Mouse (Mus musculus) left cerebral cortex, postnatal 14 days (tissue): ENCODE measurements around the gene Arhgef26. TPM values are rescaled to one million over a fixed set of nuclear protein-coding genes. Genes with fewer than 3 reads are reported as not detected.

Experiments used
- DNase-seq, 2 experiments: peaks; one replicate each; pipeline ENCODE4 v3.0.0; 2021 to 2022; ENCODE audit warnings: low spot score in 2 of 2, mixed read lengths in 1 of 2
- intact Hi-C: fragments of 180-260 bp; cut with DNase I; formaldehyde crosslinking; loops from one replicate; pipeline ENCODE4 v1.15.1; 2025
- total RNA-seq, 2 experiments: library from RNA; stranded (reverse); gene quantifications; 2 replicates each; pipeline ENCODE4 v1.2.3; 2021

Arhgef26 gene
- total RNA-seq, 2 experiments from 2014 or later, result 23.3 to 24.1 TPM

DNA sequence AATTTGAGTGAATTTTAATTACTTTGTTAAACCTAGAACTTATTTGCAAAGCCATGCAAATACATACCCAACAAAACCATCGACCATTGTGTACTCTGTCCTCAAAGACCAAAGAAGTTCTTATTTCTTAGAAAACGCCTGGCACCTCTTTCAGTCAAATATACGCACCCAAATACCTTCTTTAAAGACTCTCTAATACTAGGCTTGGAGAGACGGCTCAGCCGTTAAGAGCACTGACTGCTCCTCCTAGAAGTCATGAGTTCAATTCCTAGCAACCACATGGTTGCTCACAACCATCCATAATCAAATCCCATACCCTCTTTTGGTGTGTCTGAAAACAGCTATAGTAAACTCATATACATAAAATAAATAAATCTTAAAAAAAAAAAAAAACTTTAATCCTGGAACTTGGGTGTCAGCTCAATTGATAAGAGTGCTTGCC, 169.1 kb downstream of the Arhgef26 start:
- DNase-seq, result no peak
- intact Hi-C loops, result no loop called here

Other genes starting within 250 kb of the Arhgef26 start
- 10 to 100 TPM; 54.1 to 55.9 TPM for gene Dhx36, start 168.7 kb downstream of the Arhgef26 start, total RNA-seq